Mouse (Mus musculus) heart, postnatal 0 days (tissue): ENCODE results near the gene Gm49380. TPM values are rescaled to one million over a fixed set of nuclear protein-coding genes. Genes with fewer than 3 reads are reported as not detected.

Source experiments
- ATAC-seq: fragments of 200-750 bp; cut with Nextera tagmentation; 2 replicates; pipeline ENCODE4 v1.8.0; 2017; ENCODE audit warnings: low read depth, moderate number of reproducible peaks, moderate library complexity; ENCODE audit not compliant: insufficient read depth
- DNase-seq: peaks from one replicate; pipeline ENCODE4 v3.0.0-alpha.2; 2016; ENCODE audit warnings: low spot score
- H3K27ac ChIP-seq: fragments of 300-500 bp; sonication (generic); 2 replicates; pipeline ENCODE4 v1.5.1; 2014; ENCODE audit warnings: low read depth, mild to moderate bottlenecking
- H3K27me3 ChIP-seq: fragments of 300-500 bp; sonication (generic); 2 replicates; pipeline ENCODE4 v1.6.1; 2014; ENCODE audit warnings: low read length, mixed read lengths; ENCODE audit not compliant: control insufficient read depth, insufficient read depth
- H3K36me3 ChIP-seq: fragments of 300-500 bp; sonication (generic); replicated peaks from 2 replicates; pipeline ENCODE4 v1.6.1; 2014; ENCODE audit warnings: low read length, mixed read lengths; ENCODE audit not compliant: control insufficient read depth, insufficient read depth
- H3K4me1 ChIP-seq: fragments of 300-500 bp; sonication (generic); 2 replicates; pipeline ENCODE4 v1.6.1; 2014; ENCODE audit warnings: antibody characterized with exemption; ENCODE audit not compliant: control insufficient read depth, insufficient read depth
- H3K4me2 ChIP-seq: fragments of 300-500 bp; sonication (generic); 2 replicates; pipeline ENCODE4 v1.6.1; 2014; ENCODE audit warnings: low read depth, mild to moderate bottlenecking, low read length, moderate library complexity
- H3K4me3 ChIP-seq: fragments of 300-500 bp; sonication (generic); 2 replicates; pipeline ENCODE4 v1.5.1; 2014; ENCODE audit warnings: low read depth, low read length
- H3K9ac ChIP-seq: fragments of 300-500 bp; sonication (generic); replicated peaks from 2 replicates; pipeline ENCODE4 v1.6.1; 2014; ENCODE audit warnings: low read depth, low read length, mixed read lengths
- H3K9me3 ChIP-seq: fragments of 300-500 bp; sonication (generic); replicated peaks from 2 replicates; pipeline ENCODE4 v1.6.1; 2016; ENCODE audit warnings: low read length; ENCODE audit not compliant: control insufficient read depth
- CTCF ChIP-seq: IDR thresholded peaks from 2 replicates; pipeline ENCODE4 v1.5.1; 2016; ENCODE audit warnings: antibody characterized with exemption, control low read depth, low read depth
- EP300 ChIP-seq: IDR thresholded peaks from 2 replicates; pipeline ENCODE4 v1.6.1; 2016; ENCODE audit warnings: antibody characterized with exemption, low read depth
- WGBS: fragments of 180-500 bp; shearing (Covaris S2); extraction: QIAGEN DNeasy Blood & Tissue Kit; methylation state at CpG from one replicate; pipeline ENCODE4 v1.1.7; 2014; 5-methylcytosine and 5-hydroxymethylcytosine counted together
- polyA plus RNA-seq: library from polyadenylated mRNA; unstranded; fragments of >200 nt; fragmentation: Nextera tagmentation; extraction: Ambion mirVana; gene quantifications from 2 replicates; pipeline ENCODE4 v1.2.1, GENCODE M21; 2015
- total RNA-seq: library from RNA; depleted of rRNA; stranded (reverse); fragments of >200 nt; gene quantifications from 2 replicates; pipeline ENCODE4 v1.2.3, GENCODE M21; 2014; ENCODE audit warnings: low replicate concordance

Gm49380 gene
- total and polyA plus RNA-seq, 2 experiments from 2014 or later, result not detected

- DNase-seq (no peak), ATAC-seq (no peak)
- Histone ChIP-seq H3K4me1 (no peaks in the 10 kb centered on the region), H3K4me3 (no peak overlapping the region), H3K27ac (no peak overlapping the region), H3K27me3 (peaks cover 18% of the 10 kb centered on the region), H3K9ac (no peak overlapping the region), H3K4me2 (no peak overlapping the region), H3K36me3 (no peaks in the 10 kb centered on the region), H3K9me3 (no peaks in the 10 kb centered on the region)
- 75% methylated on average over 8 of the region's 8 CpGs for WGBS
- TF ChIP-seq EP300 (no peak), CTCF (no peak)
Measured at GRCm38 (mm10) chr9:44049381-44050165, 63.7 kb downstream of the Gm49380 start.

GRCm38 (mm10) chr9:44048541-44049380 is 64.5 kb downstream of the Gm49380 start:
- no peak for TF ChIP-seq EP300
- TF ChIP-seq CTCF, result no peak
- Histone ChIP-seq H3K4me2 (no peak overlapping the region), H3K27me3 (peaks cover 26% of the 10 kb centered on the region), H3K4me1 (no peaks in the 10 kb centered on the region), H3K9me3 (no peaks in the 10 kb centered on the region), H3K36me3 (no peaks in the 10 kb centered on the region), H3K27ac (no peak overlapping the region), H3K4me3 (no peak overlapping the region), H3K9ac (no peak overlapping the region)
- no peak for ATAC-seq
- 63% methylated on average over 15 of the region's 15 CpGs for WGBS
- no peak for DNase-seq

GRCm38 (mm10) chr9:44047571-44048490 is 65.5 kb downstream of the Gm49380 start:
- Histone ChIP-seq H3K4me3 (no peak overlapping the region), H3K4me2 (no peak overlapping the region; the same call in 1 of the 2 replicates), H3K4me1 (no peaks in the 10 kb centered on the region), H3K9ac (no peak overlapping the region), H3K27me3 (peaks cover 35% of the 10 kb centered on the region), H3K9me3 (no peaks in the 10 kb centered on the region), H3K36me3 (no peaks in the 10 kb centered on the region), H3K27ac (no peak overlapping the region)
- no peak for DNase-seq
- WGBS, result 69% methylated on average over 14 of the region's 14 CpGs
- TF ChIP-seq EP300 (no peak), CTCF (no peak)
- ATAC-seq, result no peak

- DNase-seq (no peak), ATAC-seq (no peak)
- 64% methylated on average over 6 of the region's 6 CpGs for WGBS
- H3K36me3 ChIP-seq, result no peaks in the 10 kb centered on the region
- H3K27me3 ChIP-seq, result peaks cover 35% of the 10 kb centered on the region
- no peak overlapping the region for H3K4me3 ChIP-seq
- H3K4me1 ChIP-seq, result no peaks in the 10 kb centered on the region
- TF ChIP-seq CTCF, result no peak
- no peak for TF ChIP-seq EP300
- no peak overlapping the region for H3K27ac ChIP-seq
- H3K9ac ChIP-seq, result no peak overlapping the region
- H3K4me2 ChIP-seq, result no peak overlapping the region; the same call in 1 of the 2 replicates
- no peaks in the 10 kb centered on the region for H3K9me3 ChIP-seq
Measured at GRCm38 (mm10) chr9:44047071-44047470, 66.2 kb downstream of the Gm49380 start.

- Histone ChIP-seq H3K36me3 (no peaks in the 10 kb centered on the region), H3K9me3 (no peaks in the 10 kb centered on the region), H3K4me3 (peak overlapping the region; percentile 0; the same call in 1 of the 2 replicates), H3K9ac (no peak overlapping the region), H3K27me3 (peaks cover 38% of the 10 kb centered on the region), H3K27ac (no peak overlapping the region), H3K4me2 (peak overlapping the region; percentile 9; the same call in 1 of the 2 replicates), H3K4me1 (no peaks in the 10 kb centered on the region)
- WGBS, result 76% methylated on average over 12 of the region's 12 CpGs
- no peak for TF ChIP-seq CTCF
- TF ChIP-seq EP300, result no peak
- ATAC-seq (no peak), DNase-seq (no peak)
Measured at GRCm38 (mm10) chr9:44046426-44046825, 66.9 kb downstream of the Gm49380 start.
